Mouse (Mus musculus) WW6 (cell line): Measurements from ENCODE around the gene Mon1b.

Experiments
- DNase-seq: peaks from one replicate; pipeline ENCODE4 v3.0.0-alpha.2; 2013; ENCODE audit warnings: low read depth, low spot score

The Mon1b gene

DNA sequence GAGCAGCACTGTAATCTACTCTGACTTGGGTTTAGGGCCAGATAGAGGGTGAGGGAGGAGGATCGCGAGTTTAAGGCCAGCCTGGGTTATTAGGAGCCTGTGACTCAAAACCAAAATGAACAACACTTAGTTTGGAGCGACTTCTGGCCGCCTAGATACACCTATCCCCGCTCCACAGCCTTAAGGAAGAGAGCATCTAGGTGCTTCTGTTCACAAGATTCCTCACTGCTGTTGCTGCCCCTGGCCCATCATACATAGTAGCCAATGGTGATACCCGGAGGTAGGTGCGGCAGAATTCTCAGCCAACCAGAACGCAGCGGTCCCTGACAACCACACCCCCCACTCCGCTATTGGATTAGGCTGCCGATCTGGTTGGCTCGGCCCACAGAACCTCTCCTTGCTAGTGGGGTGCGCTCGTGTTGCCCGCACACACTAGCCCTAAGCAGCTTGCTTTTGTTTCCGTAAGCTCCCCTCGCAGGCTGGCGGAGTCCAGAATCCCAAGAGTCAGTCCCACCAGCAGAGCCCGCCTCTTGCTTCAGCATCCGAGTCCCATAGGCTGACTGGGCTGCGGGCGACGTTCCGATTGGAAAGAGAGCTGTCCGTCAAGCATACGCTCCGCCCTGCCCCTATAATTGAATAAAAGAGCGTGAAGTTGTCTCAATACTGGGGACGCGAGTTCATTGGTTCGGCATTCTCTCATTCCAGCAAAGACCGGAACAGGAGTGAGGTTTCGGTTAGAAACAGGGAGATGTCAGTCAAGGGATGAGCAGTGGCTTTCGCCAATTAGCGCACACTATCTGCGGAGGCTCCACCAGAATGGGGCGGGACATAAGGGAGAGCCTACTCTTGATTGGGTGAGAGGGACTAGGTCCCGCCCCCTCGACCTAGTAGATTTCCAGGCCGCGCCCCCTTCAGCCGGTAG is at the start of gene Mon1b:
Mon1b (plus strand) TSS at position 918 of the 922 bp plus-strand sequence.
- DNase-seq, result peak; percentile 94

GRCm38 (mm10) chr8:113598401-113598800 is 37.0 kb upstream of the Mon1b start:
- DNase-seq, result peak; percentile 18

- no peak for DNase-seq
Observed at GRCm38 (mm10) chr8:113632634-113633033, 2.8 kb upstream of the Mon1b start.

GRCm38 (mm10) chr8:113634161-113634560 is 1.2 kb upstream of the Mon1b start:
- DNase-seq, result no peak

DNA sequence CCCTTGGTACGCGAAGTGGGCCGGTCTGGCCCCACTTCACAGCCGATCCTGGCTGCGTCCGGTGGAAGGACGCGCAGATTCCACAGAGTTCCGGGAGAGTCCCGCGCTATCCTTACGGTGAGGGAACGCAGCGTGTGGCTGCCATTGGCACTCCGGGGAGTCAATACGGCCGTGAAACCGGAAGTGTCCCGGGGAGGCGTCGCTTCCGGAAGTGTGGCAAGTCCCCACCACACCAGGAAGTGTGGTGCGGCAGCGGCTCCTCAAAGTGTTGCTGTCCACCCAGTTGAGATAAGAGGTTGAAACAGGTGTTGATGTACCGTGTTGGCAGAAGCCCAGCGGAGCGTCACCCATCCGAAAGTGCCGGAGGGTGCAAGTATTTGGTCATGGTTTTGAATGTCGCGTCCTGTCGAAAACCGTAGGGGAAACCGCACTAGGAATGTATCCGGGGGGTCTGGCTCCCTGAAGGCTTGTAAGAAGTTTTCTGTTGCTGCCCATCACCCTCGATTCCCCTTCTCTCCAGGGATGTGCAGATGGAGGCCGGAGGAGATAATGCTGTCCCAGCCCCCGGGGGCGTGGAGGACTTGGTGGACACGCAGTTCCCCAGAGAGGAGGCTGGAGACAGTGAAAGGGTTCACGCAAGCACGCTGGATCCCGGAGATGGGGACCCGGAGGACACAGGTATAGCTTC is 349 bp downstream of the Mon1b start:
- no peak for DNase-seq

DNA sequence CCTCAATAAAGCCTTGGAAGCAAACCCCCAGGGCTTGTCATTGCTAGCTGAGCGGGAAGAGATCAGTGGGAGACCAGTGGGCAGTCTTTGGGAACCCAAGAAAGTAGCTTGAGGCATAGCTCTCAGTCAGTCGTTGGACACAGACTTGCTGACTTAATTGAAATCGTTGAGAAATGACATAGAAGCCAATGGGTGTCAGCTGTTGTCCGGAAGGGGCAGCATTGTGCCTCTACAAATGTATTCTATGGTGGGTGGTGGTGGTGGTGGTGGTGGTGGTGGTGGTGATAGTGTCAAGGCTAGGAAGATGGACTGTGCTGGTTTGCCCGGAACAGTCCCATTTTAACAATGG is 867 bp downstream of the Mon1b start:
- DNase-seq, result no peak

DNA sequence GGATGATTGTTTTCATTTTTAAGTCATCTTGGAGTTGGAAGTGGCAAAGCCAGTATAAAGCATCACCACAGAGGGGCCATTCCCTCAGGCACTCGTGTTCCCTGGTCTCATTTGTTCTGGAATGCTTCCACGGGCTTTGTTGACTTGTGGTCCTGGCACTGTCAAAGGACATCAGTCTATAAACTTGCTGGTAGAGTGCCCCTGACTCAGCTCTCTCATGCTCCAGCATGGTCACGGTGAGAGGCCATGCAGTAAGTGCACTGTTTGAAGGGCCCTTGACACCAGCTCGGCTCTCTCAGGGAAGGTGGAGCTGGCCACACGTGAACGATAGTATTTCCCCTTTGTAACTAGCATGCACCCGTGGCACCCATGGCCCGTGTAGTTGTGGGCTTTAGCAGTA is 5.0 kb downstream of the Mon1b start:
- DNase-seq, result no peak

DNA sequence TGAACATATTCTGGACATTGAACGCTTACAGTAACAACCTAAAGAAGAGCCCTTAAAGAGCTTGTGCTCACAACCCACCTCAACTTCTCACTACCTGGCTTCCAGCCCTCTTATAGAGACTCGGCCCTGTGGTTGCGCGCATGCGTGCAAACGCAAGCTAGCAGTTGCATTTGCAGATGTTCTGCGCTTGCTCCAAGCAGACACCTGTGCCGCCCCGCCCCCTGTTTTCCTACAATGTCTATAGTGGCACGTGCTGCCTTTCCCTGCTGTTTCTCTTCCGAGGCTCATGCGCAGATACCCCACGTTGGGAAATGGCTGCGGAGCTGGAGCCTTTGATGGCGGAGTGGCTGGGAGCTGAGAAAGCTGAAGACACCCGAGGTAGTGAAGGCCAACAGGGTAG is 7.5 kb downstream of the Mon1b start, which contains the start of gene Syce1l:
Syce1l (plus strand) TSS at position 288 of the 400 bp plus-strand sequence.
- DNase-seq, result no peak

DNA sequence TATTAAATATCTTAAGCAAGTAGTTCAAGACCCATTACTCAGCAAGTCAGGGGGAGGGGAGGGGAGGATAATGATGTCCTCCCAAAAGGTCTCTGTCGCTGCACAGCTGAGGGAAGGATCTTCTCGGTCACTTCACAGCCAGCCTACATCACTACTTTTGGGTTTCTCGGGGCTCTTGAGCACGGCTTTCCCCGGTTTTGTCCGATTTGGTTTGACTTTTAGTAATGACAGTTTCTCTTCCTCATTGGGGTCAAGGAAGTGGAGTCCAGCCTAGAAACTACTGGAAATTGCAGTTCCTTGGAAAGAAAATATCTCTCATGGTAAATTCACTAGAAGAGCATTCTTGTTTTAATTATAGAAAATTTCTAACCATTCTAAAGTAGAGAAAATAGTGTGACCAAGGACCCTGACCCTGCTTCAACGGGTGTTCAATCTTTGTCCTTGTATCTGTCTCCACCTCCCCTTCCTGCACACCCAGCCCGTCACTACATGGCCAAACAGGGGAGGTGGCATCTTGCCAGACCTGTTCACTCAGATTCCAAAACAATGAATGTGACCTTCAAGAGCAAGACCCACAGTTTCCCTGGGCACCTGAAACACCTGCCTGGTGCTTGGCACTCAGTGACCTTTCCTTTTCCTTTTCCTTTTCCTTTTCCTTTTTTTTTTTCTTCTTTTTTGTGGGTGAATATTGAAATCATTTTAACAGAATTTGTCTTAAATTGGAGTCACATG is 8.3 kb downstream of the Mon1b start:
- DNase-seq, result no peak

DNA sequence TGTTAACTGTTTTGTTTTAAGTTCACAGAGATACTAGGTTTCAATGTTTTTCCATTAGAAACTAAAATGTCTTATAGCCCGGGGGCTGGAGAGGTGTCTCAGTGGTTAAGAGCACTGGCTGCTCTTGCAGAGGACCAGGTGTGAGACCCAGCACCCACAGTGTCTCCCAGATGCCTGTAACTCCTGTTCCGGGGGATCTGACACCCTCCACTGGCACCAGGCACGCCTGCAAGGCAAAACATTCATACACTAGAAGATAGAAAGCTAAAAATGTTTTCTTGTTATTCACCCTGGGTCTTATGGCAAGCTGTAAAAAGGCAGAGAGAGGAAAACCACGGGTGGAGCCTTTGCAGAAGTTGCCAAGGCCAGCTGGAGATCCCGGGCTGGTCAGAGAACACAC is 9.8 kb downstream of the Mon1b start:
- no peak for DNase-seq

DNA sequence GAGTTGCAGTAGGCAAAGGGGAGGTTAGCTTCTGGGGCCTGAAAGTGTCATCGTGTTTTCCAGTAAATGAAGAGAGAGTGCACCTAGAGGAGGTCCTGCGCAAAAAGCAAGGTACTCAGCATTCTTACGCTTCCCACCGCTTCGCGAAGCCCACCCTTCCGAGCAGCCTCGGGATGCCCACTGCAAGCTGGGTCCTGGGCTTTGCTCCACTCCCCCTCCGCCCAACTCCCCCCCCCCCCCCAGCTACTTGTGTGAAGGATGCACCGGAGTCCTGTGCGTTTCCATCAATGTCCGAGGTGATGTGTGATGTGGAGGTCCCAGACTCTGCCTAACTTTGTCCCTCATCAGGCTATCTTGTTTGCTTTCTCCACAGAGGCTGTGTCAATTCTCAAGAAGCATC is 17.1 kb downstream of the Mon1b start:
- DNase-seq, result no peak

GRCm38 (mm10) chr8:113653151-113653550 is 17.8 kb downstream of the Mon1b start:
- no peak for DNase-seq

DNA sequence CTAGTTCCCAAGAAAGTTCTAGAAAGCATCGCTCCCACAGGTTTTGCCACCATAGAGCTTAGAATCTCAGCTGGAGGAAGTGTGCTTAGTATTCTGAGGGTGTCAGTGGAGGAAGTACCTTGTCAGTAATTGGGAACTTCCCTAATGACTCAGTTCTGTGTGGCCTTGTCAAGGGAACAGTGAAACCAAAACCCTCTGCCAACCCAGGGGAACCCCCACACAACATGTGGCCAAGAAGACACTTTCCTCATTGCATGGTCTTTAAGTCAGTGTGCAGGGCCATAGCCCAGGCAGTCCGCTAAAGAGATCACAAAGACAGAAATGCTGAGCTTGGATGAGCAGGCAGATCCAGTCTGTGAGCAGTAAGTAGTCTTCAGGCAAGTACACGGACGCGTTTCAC is 20.8 kb downstream of the Mon1b start:
- no peak for DNase-seq

DNA sequence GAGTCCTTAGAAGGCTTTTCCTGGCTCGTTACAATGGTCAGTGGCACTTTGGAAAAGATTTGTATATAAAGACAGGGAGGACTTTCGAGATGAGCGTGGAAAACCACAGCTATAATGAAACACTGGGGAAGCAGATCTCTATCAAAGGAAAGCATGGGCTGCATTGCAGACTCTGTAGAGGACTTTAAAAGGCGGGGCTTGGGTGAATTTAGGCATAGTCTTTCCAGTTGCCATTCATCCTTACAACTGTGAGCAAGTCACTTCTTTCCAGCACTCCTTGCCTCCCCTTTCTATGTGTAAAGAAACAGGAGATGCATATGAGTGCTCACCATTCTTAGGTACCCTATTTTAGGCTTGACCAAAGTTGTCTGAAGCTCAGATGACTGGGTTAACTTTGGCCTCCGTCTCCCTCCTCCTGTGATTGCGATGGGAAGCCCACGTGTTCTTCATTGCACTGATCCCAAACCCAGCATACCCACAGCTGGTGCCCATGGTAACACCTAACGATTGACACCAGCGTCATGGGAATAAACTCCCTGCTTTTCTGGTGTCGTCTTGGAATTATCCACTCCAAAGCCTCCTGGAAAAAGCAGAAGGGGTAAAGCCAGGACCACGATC is 21.4 kb downstream of the Mon1b start:
- no peak for DNase-seq

DNA sequence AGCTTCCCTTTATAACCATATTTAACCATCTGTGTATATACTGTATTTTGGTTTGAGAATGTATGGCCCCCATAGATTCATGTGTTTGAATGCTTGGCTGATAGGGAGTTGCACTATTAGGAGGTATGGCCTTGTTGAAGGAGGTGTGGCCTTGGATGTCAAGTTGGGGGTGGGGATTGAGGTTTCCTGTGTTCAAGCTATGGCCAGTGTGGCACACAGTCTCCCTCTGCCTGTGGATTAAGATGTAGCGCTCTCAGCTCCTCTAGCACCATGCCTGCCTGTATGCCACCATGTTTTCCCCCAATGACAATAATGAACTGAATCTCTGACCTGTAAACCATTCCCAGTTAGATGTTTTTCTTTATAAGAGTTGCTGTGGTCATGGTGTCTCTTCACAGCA is 24.7 kb downstream of the Mon1b start:
- no peak for DNase-seq

GRCm38 (mm10) chr8:113664544-113664943 is 29.2 kb downstream of the Mon1b start:
- peak; percentile 36 for DNase-seq

GRCm38 (mm10) chr8:113665036-113665435 is 29.6 kb downstream of the Mon1b start:
- DNase-seq, result no peak

DNA sequence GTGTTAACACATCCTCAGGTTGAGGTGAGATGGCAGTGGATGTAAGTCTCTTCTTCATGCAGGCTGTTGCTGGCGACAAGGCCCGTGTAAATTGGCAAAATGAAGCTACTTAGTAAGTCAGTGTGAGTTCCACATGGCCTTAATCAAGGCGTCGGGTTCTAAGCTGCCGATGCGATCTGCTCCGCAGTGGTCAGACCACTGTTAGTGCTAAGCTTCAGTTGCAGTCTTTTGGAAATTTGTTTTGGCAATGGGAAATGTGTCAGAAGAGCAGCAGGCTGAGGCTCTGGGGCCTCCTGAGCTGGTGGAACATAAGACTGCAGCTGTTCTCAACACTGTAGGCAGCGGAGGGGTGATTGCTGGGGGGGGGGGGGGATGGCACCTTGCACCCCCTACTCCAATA is 30.6 kb downstream of the Mon1b start:
- DNase-seq, result no peak

DNA sequence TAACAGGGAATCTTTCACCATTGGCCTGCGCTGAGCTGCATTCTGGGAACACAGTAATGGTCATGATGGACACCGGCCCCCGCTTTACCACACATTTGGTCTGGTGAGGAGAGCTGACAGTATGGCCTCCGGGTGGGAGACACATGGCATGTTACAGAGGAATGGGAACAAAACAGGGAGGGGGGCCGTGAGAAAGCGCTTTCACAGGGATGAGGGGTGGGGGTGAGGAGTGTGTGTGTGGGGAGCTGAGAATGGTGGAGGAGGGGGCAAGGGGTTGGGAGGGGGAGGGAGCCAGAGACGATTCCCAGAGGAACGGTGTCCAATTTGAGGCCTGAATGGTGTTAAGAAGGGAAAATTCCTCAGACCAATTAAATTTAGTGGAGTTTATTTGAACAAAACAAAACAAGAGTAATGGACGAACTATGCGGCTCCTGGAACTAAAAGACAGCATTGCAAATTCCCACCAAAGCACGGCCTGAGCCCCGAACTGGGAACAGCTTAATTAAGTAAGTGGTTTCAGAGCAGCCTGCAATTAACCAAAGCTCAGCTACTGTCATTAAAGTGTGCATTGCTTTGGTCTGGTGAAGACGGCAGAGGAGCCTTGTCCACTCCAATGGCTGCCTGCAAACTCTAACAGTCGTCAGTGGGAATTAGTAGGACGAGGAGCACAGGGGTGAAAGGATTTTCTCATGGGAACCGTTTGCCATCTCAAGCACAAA is 31.5 kb downstream of the Mon1b start:
- DNase-seq, result no peak

DNA sequence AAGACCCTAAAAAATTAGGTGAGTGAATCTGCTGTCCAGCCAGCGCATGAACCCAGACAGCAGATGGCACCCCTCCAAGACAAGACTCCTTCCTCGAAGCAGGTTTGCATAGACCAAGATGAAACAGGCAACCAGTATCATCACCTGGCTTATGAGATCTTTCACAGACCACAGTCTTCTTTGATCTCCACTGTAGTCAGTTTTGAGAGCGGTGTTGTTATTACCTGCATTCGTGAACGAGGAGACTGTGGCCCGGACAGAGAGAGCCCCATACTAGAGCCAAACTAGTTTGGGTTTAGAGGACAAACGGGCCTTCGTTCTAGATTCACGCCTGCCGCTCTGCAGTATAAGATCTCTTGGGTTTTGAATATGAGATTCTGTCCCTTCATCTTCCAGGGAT is 34.5 kb downstream of the Mon1b start:
- DNase-seq, result no peak

GRCm38 (mm10) chr8:113672599-113673255 is 37.3 kb downstream of the Mon1b start:
- DNase-seq, result no peak
